Mouse (Mus musculus): ENCODE measurements at regions not wholly inside any gene's neighbourhood (a gene's known extent, or its start where the extent isn't known, plus 50 kb on each side); places are given as distances from the start of the nearest gene placed in this dataset.

GRCm38 (mm10) chr6:32739162-32739745 is 151.3 kb upstream of the Plxna4 start:
- no peak for TF ChIP-seq POLR2A (IDR thresholded peaks at IDR 0.05; ENCODE audit: low read depth, low read length)
- no peak for TF ChIP-seq CTCF (conservative IDR thresholded peaks at IDR 0.05; ENCODE audit: insufficient read depth, insufficient read length, low read depth, low read length)

All from kidney, adult 2 months (tissue).